Mouse (Mus musculus) activated CD4-positive, CD25-positive, alpha-beta regulatory T cell, adult 4 months (primary cell): Measurements from ENCODE around the gene Coq8b. TPM values are rescaled to one million over a fixed set of nuclear protein-coding genes. Genes with fewer than 3 reads are reported as not detected.
A peak's percentile ranks its signal among the peaks of the same experiment; 100 is the strongest.

Experiments used
- ATAC-seq: one replicate; pipeline ENCODE4 v1.8.0; 2017
- polyA plus RNA-seq, 2 experiments: library from polyadenylated mRNA; unstranded; fragments of 100-300 nt; shearing (Covaris generic); gene quantifications; one replicate each; pipeline ENCODE4 v1.2.1; 2017

The Coq8b gene
- polyA plus RNA-seq, 2 experiments from 2014 or later, result 6.3 to 12.5 TPM

- no peak for ATAC-seq
Measured at GRCm38 (mm10) chr7:27274916-27275315, 42.1 kb downstream of the Coq8b start.

- ATAC-seq, result no peak
Measured at GRCm38 (mm10) chr7:27276021-27276420, 43.2 kb downstream of the Coq8b start.

GRCm38 (mm10) chr7:27277191-27277590, 44.4 kb downstream of the Coq8b start:
- ATAC-seq, result no peak

- ATAC-seq, result no peak
Measured at GRCm38 (mm10) chr7:27281717-27282116, 48.9 kb downstream of the Coq8b start.

GRCm38 (mm10) chr7:27282225-27282624, 49.4 kb downstream of the Coq8b start:
- no peak for ATAC-seq

- ATAC-seq, result no peak
Measured at GRCm38 (mm10) chr7:27284865-27285697, 52.3 kb downstream of the Coq8b start.

GRCm38 (mm10) chr7:27285698-27286066, 52.9 kb downstream of the Coq8b start:
- peak; percentile 59 for ATAC-seq

GRCm38 (mm10) chr7:27288732-27289131, 55.9 kb downstream of the Coq8b start:
- ATAC-seq, result no peak

- no peak for ATAC-seq
Measured at GRCm38 (mm10) chr7:27290555-27290954, 57.7 kb downstream of the Coq8b start.

- no peak for ATAC-seq
Measured at GRCm38 (mm10) chr7:27291795-27292466, 59.1 kb downstream of the Coq8b start.

- no peak for ATAC-seq
Measured at GRCm38 (mm10) chr7:27295956-27296355, 63.1 kb downstream of the Coq8b start.

- ATAC-seq, result no peak
Measured at GRCm38 (mm10) chr7:27296518-27296917, 63.7 kb downstream of the Coq8b start.

- ATAC-seq, result no peak
Measured at GRCm38 (mm10) chr7:27298033-27298610, 65.3 kb downstream of the Coq8b start.

GRCm38 (mm10) chr7:27298816-27299215, 66.0 kb downstream of the Coq8b start:
- no peak for ATAC-seq

- ATAC-seq, result no peak
Measured at GRCm38 (mm10) chr7:27300351-27300750, 67.5 kb downstream of the Coq8b start.

- no peak for ATAC-seq
Measured at GRCm38 (mm10) chr7:27300801-27301200, 68.0 kb downstream of the Coq8b start.

GRCm38 (mm10) chr7:27302172-27302571, 69.3 kb downstream of the Coq8b start:
- ATAC-seq, result no peak

- no peak for ATAC-seq
Measured at GRCm38 (mm10) chr7:27305091-27305730, 72.4 kb downstream of the Coq8b start.

- no peak for ATAC-seq
Measured at GRCm38 (mm10) chr7:27306161-27307160, 73.6 kb downstream of the Coq8b start.

GRCm38 (mm10) chr7:27307551-27307950, 74.7 kb downstream of the Coq8b start:
- ATAC-seq, result no peak
